Mouse (Mus musculus): Measurements from ENCODE around the gene Mvb12b. TPM values are rescaled to one million over a fixed set of nuclear protein-coding genes. Genes with fewer than 3 reads are reported as not detected.

Mvb12b gene
- polyA plus RNA-seq, 1 experiment from 2014 or later = 60.2 TPM

DNA sequence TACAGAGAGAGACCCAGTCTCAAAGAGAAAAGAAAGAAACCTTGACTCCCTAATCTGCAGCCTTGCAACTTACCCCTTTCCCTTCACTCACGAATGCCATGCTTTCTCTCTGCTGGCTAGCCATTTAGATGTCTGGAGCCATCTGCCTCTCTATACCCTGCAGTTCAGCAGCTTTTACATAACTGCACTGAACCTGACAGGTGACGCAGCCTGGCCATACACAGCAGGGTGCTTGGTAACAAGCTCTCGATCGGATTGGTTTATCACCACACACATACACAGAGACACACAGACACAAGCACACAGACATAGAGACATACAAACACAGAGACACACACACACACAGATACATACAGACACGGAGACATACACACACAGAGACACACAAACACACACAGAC lies 67.7 kb downstream of the Mvb12b start:
- DNase-seq (no peak), ATAC-seq (ENCODE audit: low FRiP score, low TSS enrichment) (no peak)
- Histone ChIP-seq H3K27me3 (ENCODE audit: control insufficient read depth, insufficient read depth, low read length) (no peaks in the 10 kb centered on the region), H3K27ac (replicated peaks; ENCODE audit: low read depth, low read length) (no peak overlapping the region), H3K4me3 (replicated peaks; ENCODE audit: low read depth, low read length) (no peak overlapping the region), H3K4me1 (ENCODE audit: control insufficient read depth, insufficient read depth, low read length) (peaks cover 8% of the 10 kb centered on the region; the same call in 1 of the 2 replicates), H3K9me3 (ENCODE audit: control insufficient read depth, low read length) (no peaks in the 10 kb centered on the region), H3K9ac (replicated peaks; ENCODE audit: low read length) (no peak overlapping the region), H3K4me2 (ENCODE audit: low read length) (no peak overlapping the region), H3K36me3 (ENCODE audit: control insufficient read depth, insufficient read depth, low read length) (peaks cover 52% of the 10 kb centered on the region)
- WGBS = 76% methylated on average over 5 of the region's 5 CpGs

GRCm38 (mm10) chr2:33818385-33818784 lies 69.4 kb downstream of the Mvb12b start:
- H3K4me1 ChIP-seq (ENCODE audit: control insufficient read depth, insufficient read depth, low read length) = peaks cover 24% of the 10 kb centered on the region
- H3K4me3 ChIP-seq (replicated peaks; ENCODE audit: low read depth, low read length) = no peak overlapping the region
- no peak overlapping the region for H3K27ac ChIP-seq (replicated peaks; ENCODE audit: low read depth, low read length)
- no peak overlapping the region for H3K9ac ChIP-seq (replicated peaks; ENCODE audit: low read length)
- no peak overlapping the region for H3K4me2 ChIP-seq (ENCODE audit: low read length)
- 95% methylated on average over 2 of the region's 2 CpGs for WGBS
- H3K27me3 ChIP-seq (ENCODE audit: control insufficient read depth, insufficient read depth, low read length) = no peaks in the 10 kb centered on the region
- DNase-seq (no peak), ATAC-seq (ENCODE audit: low FRiP score, low TSS enrichment) (no peak)
- H3K36me3 ChIP-seq (ENCODE audit: control insufficient read depth, insufficient read depth, low read length) = peaks cover 35% of the 10 kb centered on the region
- H3K9me3 ChIP-seq (ENCODE audit: control insufficient read depth, low read length) = no peaks in the 10 kb centered on the region

GRCm38 (mm10) chr2:33817663-33818346 lies 69.9 kb downstream of the Mvb12b start:
- H3K27ac ChIP-seq (replicated peaks; ENCODE audit: low read depth, low read length) = no peak overlapping the region
- peaks cover 29% of the 10 kb centered on the region for H3K4me1 ChIP-seq (ENCODE audit: control insufficient read depth, insufficient read depth, low read length)
- 78% methylated on average over 9 of the region's 9 CpGs for WGBS
- ATAC-seq (ENCODE audit: low FRiP score, low TSS enrichment) (no peak), DNase-seq (no peak)
- peaks cover 30% of the 10 kb centered on the region for H3K36me3 ChIP-seq (ENCODE audit: control insufficient read depth, insufficient read depth, low read length)
- no peak overlapping the region for H3K4me3 ChIP-seq (replicated peaks; ENCODE audit: low read depth, low read length)
- H3K4me2 ChIP-seq (ENCODE audit: low read length) = no peak overlapping the region
- no peaks in the 10 kb centered on the region for H3K27me3 ChIP-seq (ENCODE audit: control insufficient read depth, insufficient read depth, low read length)
- no peak overlapping the region for H3K9ac ChIP-seq (replicated peaks; ENCODE audit: low read length)
- H3K9me3 ChIP-seq (ENCODE audit: control insufficient read depth, low read length) = no peaks in the 10 kb centered on the region

DNA sequence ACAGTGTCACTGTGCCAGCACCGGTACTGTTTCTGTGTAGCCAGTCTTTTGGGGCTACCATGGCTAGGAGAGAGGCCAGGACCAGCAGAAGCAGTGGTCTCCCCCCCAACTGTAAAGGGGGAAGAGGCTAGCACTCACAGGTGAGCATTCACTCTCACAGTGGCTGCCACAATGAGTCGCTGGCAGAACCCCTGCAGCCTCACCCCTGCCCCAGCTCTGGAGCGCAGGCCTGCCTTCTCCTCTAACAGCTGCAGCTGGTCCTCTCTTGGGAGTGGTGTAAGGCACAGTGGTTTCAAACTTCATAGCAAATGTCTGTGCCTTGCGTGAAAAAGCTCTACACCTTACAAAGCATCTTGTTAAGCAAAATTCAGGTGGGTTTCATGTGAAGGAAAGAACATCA lies 70.7 kb downstream of the Mvb12b start:
- DNase-seq (no peak), ATAC-seq (ENCODE audit: low FRiP score, low TSS enrichment) (no peak)
- WGBS = 72% methylated on average over 4 of the region's 4 CpGs
- no peak overlapping the region for H3K4me2 ChIP-seq (ENCODE audit: low read length)
- H3K9ac ChIP-seq (replicated peaks; ENCODE audit: low read length) = no peak overlapping the region
- peaks cover 28% of the 10 kb centered on the region for H3K36me3 ChIP-seq (ENCODE audit: control insufficient read depth, insufficient read depth, low read length)
- H3K4me1 ChIP-seq (ENCODE audit: control insufficient read depth, insufficient read depth, low read length) = peaks cover 32% of the 10 kb centered on the region
- H3K27ac ChIP-seq (replicated peaks; ENCODE audit: low read depth, low read length) = no peak overlapping the region
- no peaks in the 10 kb centered on the region for H3K27me3 ChIP-seq (ENCODE audit: control insufficient read depth, insufficient read depth, low read length)
- no peaks in the 10 kb centered on the region for H3K9me3 ChIP-seq (ENCODE audit: control insufficient read depth, low read length)
- H3K4me3 ChIP-seq (replicated peaks; ENCODE audit: low read depth, low read length) = no peak overlapping the region

GRCm38 (mm10) chr2:33814581-33814980 lies 73.2 kb downstream of the Mvb12b start:
- Histone ChIP-seq H3K4me3 (replicated peaks; ENCODE audit: low read depth, low read length) (no peak overlapping the region), H3K27me3 (ENCODE audit: control insufficient read depth, insufficient read depth, low read length) (no peaks in the 10 kb centered on the region), H3K36me3 (ENCODE audit: control insufficient read depth, insufficient read depth, low read length) (peaks cover 22% of the 10 kb centered on the region), H3K4me2 (ENCODE audit: low read length) (no peak overlapping the region), H3K4me1 (ENCODE audit: control insufficient read depth, insufficient read depth, low read length) (peaks cover 53% of the 10 kb centered on the region), H3K9me3 (ENCODE audit: control insufficient read depth, low read length) (no peaks in the 10 kb centered on the region), H3K9ac (replicated peaks; ENCODE audit: low read length) (no peak overlapping the region), H3K27ac (replicated peaks; ENCODE audit: low read depth, low read length) (peak overlapping the region; percentile 57)
- WGBS = 57% methylated on average over 8 of the region's 8 CpGs
- DNase-seq (no peak), ATAC-seq (ENCODE audit: low FRiP score, low TSS enrichment) (no peak)

GRCm38 (mm10) chr2:33813501-33814240 lies 74.1 kb downstream of the Mvb12b start:
- Histone ChIP-seq H3K4me3 (replicated peaks; ENCODE audit: low read depth, low read length) (no peak overlapping the region), H3K36me3 (ENCODE audit: control insufficient read depth, insufficient read depth, low read length) (peaks cover 16% of the 10 kb centered on the region), H3K27me3 (ENCODE audit: control insufficient read depth, insufficient read depth, low read length) (no peaks in the 10 kb centered on the region), H3K9me3 (ENCODE audit: control insufficient read depth, low read length) (no peaks in the 10 kb centered on the region), H3K4me2 (ENCODE audit: low read length) (no peak overlapping the region), H3K9ac (replicated peaks; ENCODE audit: low read length) (no peak overlapping the region), H3K27ac (replicated peaks; ENCODE audit: low read depth, low read length) (peak overlapping the region; percentile 57; the same call in 1 of the 2 replicates), H3K4me1 (ENCODE audit: control insufficient read depth, insufficient read depth, low read length) (peaks cover 62% of the 10 kb centered on the region)
- DNase-seq (no peak), ATAC-seq (ENCODE audit: low FRiP score, low TSS enrichment) (no peak)
- WGBS = 60% methylated on average over 8 of the region's 8 CpGs

- WGBS = 65% methylated on average over 11 of the region's 11 CpGs
- ATAC-seq (ENCODE audit: low FRiP score, low TSS enrichment) = no peak
- Histone ChIP-seq H3K4me1 (ENCODE audit: control insufficient read depth, insufficient read depth, low read length) (peaks cover 63% of the 10 kb centered on the region), H3K27ac (replicated peaks; ENCODE audit: low read depth, low read length) (peak overlapping the region; percentile 64; the same call in 1 of the 2 replicates), H3K27me3 (ENCODE audit: control insufficient read depth, insufficient read depth, low read length) (no peaks in the 10 kb centered on the region), H3K9ac (replicated peaks; ENCODE audit: low read length) (no peak overlapping the region), H3K4me3 (replicated peaks; ENCODE audit: low read depth, low read length) (no peak overlapping the region), H3K36me3 (ENCODE audit: control insufficient read depth, insufficient read depth, low read length) (peaks cover 9% of the 10 kb centered on the region; the same call in 1 of the 2 replicates), H3K4me2 (ENCODE audit: low read length) (no peak overlapping the region), H3K9me3 (ENCODE audit: control insufficient read depth, low read length) (no peaks in the 10 kb centered on the region)
- peak; percentile 55 for DNase-seq
Observed at GRCm38 (mm10) chr2:33812980-33813379, 74.8 kb downstream of the Mvb12b start.

DNA sequence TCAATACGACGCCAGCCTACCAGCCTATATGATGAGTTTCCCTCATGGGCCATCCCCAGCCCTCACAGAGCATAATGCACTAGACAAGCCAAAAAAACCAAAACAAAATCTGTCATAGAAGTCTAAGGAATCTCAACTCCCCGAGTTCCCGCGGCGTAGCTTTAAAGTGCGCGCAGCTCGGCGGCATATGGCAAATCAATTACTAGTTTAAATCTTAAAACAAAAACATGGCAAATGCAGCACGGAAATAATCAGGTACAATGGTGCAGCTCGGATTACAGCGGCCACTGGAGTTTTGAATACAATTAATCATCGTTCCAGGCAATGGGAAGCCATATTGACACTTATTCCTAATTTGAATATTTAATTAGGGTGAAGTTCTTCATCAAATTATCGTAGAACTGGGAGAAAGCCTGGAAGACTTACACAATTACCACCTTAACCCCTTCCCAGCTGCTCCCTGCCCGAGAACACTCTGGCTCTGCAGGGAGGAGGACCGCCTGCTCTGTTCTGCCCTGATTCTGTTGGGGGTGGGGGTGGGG lies 76.3 kb downstream of the Mvb12b start:
- 55% methylated on average over 17 of the region's 17 CpGs for WGBS
- no peaks in the 10 kb centered on the region for H3K27me3 ChIP-seq (ENCODE audit: control insufficient read depth, insufficient read depth, low read length)
- H3K36me3 ChIP-seq (ENCODE audit: control insufficient read depth, insufficient read depth, low read length) = peaks cover under 1% of the 10 kb centered on the region; the same call in 1 of the 2 replicates
- no peak for DNase-seq
- no peak overlapping the region for H3K9ac ChIP-seq (replicated peaks; ENCODE audit: low read length)
- H3K4me1 ChIP-seq (ENCODE audit: control insufficient read depth, insufficient read depth, low read length) = peaks cover 63% of the 10 kb centered on the region
- H3K4me3 ChIP-seq (replicated peaks; ENCODE audit: low read depth, low read length) = no peak overlapping the region
- ATAC-seq (ENCODE audit: low FRiP score, low TSS enrichment) = no peak
- H3K4me2 ChIP-seq (ENCODE audit: low read length) = no peak overlapping the region
- H3K27ac ChIP-seq (replicated peaks; ENCODE audit: low read depth, low read length) = peak overlapping the region; percentile 64; the same call in 1 of the 2 replicates
- H3K9me3 ChIP-seq (ENCODE audit: control insufficient read depth, low read length) = no peaks in the 10 kb centered on the region
